Mouse (Mus musculus) ES-Bruce4 (cell line): Measurements from ENCODE around the gene Gan. TPM values are rescaled to one million over a fixed set of nuclear protein-coding genes. Genes with fewer than 3 reads are reported as not detected.

Experiments
- H3K27ac ChIP-seq: 2 replicates; pipeline ENCODE4 v1.5.1; 2012; ENCODE audit warnings: low read length, inconsistent platforms; ENCODE audit not compliant: insufficient read depth
- H3K27me3 ChIP-seq: 2 replicates; pipeline ENCODE4 v1.6.1; 2012; ENCODE audit warnings: mild to moderate bottlenecking, low read length, inconsistent platforms; ENCODE audit not compliant: control insufficient read depth, poor library complexity, insufficient read depth, severe bottlenecking
- H3K36me3 ChIP-seq: 2 replicates; pipeline ENCODE4 v1.6.1; 2012; ENCODE audit warnings: inconsistent platforms, mild to moderate bottlenecking, low read length, moderate library complexity; ENCODE audit not compliant: control insufficient read depth, poor library complexity, insufficient read depth, severe bottlenecking
- H3K4me1 ChIP-seq: one replicate; pipeline ENCODE4 v1.8.1; 2011; ENCODE audit warnings: low read length; ENCODE audit not compliant: control insufficient read depth, insufficient read depth
- H3K4me3 ChIP-seq: 2 replicates; pipeline ENCODE4 v1.5.1; 2011; ENCODE audit warnings: low read depth, mild to moderate bottlenecking, low read length
- H3K9ac ChIP-seq: 2 replicates; pipeline ENCODE4 v1.6.1; 2012; ENCODE audit warnings: low read depth, mild to moderate bottlenecking, inconsistent platforms; ENCODE audit not compliant: poor library complexity, severe bottlenecking
- H3K9me3 ChIP-seq: replicated peaks from 2 replicates; pipeline ENCODE4 v1.6.1; 2012; ENCODE audit warnings: mild to moderate bottlenecking, low read length, inconsistent platforms; ENCODE audit not compliant: control insufficient read depth, poor library complexity, insufficient read depth, severe bottlenecking
- CTCF ChIP-seq: IDR thresholded peaks from one replicate; pipeline ENCODE4 v1.8.1; 2011; ENCODE audit warnings: low read depth, low read length
- EP300 ChIP-seq: IDR thresholded peaks from 2 replicates; pipeline ENCODE4 v1.6.1; 2011; ENCODE audit warnings: low read depth, low read length; ENCODE audit not compliant: insufficient read depth
- POLR2A ChIP-seq: IDR thresholded peaks from one replicate; pipeline ENCODE4 v1.8.1; 2011; ENCODE audit warnings: low read length; ENCODE audit not compliant: insufficient read depth
- polyA plus RNA-seq: library from polyadenylated mRNA; stranded (reverse); fragments of >200 nt; gene quantifications from 2 replicates; pipeline ENCODE4 v1.2.4, GENCODE M21; 2011; ENCODE audit warnings: low read depth; ENCODE audit not compliant: missing spikeins, insufficient read depth, insufficient read length

Gan gene
- polyA plus RNA-seq, 1 experiment: 11.7 TPM

DNA sequence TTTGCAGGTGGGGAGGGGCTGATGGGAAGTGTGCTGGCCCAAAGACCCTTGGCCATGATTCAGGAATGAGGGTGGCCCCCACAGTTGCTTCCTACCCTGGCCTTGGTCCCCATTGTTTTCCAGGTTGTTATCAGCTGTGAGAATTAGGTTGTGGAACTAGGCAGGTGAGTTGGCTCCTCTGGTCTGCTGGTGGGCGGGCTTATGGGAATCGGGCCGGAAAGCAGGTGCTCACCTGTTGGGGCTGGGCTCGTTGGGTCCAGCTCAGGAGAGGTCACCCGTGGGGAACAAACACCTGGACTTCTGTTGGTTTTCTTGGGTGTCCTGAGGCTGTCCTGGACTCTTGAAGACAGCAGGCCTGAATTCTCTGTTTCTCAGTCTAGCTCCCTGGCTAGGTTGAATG, 107.1 kb downstream of the Gan start:
- peaks cover 22% of the 10 kb centered on the region for H3K4me1 ChIP-seq
- no peak overlapping the region for H3K9ac ChIP-seq
- TF ChIP-seq EP300: no peak
- TF ChIP-seq POLR2A: no peak
- no peak for TF ChIP-seq CTCF

More for the DNA sequence above, 107.1 kb downstream of the Gan start:
- Histone ChIP-seq H3K27me3 (no peaks in the 10 kb centered on the region), H3K4me3 (no peak overlapping the region), H3K9me3 (no peaks in the 10 kb centered on the region), H3K36me3 (no peaks in the 10 kb centered on the region), H3K27ac (no peak overlapping the region)

Other genes with a start within 250 kb of the Gan start
- 23.0 and 23.3 TPM in 2 replicates for gene Cmc2, start 236.7 kb upstream of the Gan start, polyA plus RNA-seq
- gene Cenpn, start 236.4 kb upstream of the Gan start, polyA plus RNA-seq: 48.0 and 49.1 TPM in 2 replicates
- gene Atmin, start 214.7 kb upstream of the Gan start, polyA plus RNA-seq: 39.6 and 42.1 TPM in 2 replicates
- 2.6 and 4.8 TPM in 2 replicates for gene 1700030J22Rik, start 179.2 kb upstream of the Gan start, polyA plus RNA-seq
- gene Gcsh, start 164.6 kb upstream of the Gan start, polyA plus RNA-seq: 141 and 150 TPM in 2 replicates
- gene Pkd1l2, start 75.7 kb upstream of the Gan start, polyA plus RNA-seq: 0.56 and 0.84 TPM in 2 replicates
- gene Bco1, start 62.3 kb upstream of the Gan start, polyA plus RNA-seq: not detected in 2 replicates
- gene Cmip, start 98.9 kb downstream of the Gan start, polyA plus RNA-seq: 64.9 and 67.9 TPM in 2 replicates